Mouse (Mus musculus) liver, embryonic 14.5 days (tissue): Measurements from ENCODE around the gene Ntng2. TPM values are rescaled to one million over a fixed set of nuclear protein-coding genes. Genes with fewer than 3 reads are reported as not detected.

Source experiments
- ATAC-seq: fragments of 200-750 bp; cut with Nextera tagmentation; 2 replicates; pipeline ENCODE4 v1.8.0; 2017; ENCODE audit warnings: moderate number of reproducible peaks, mild to moderate bottlenecking, moderate library complexity; ENCODE audit not compliant: insufficient read depth
- DNase-seq, 3 experiments: peaks; one replicate each; pipeline ENCODE4 v3.0.0-alpha.2; 2012 to 2013; ENCODE audit warnings: low read depth in 3 of 3, low spot score in 3 of 3
- H3K27ac ChIP-seq: fragments of 300-500 bp; sonication (generic); 2 replicates; pipeline ENCODE4 v1.5.1; 2014; ENCODE audit warnings: moderate library complexity, mild to moderate bottlenecking, control low read depth, inconsistent platforms
- H3K27me3 ChIP-seq: fragments of 300-500 bp; sonication (generic); 2 replicates; pipeline ENCODE4 v1.6.1; 2014; ENCODE audit warnings: mild to moderate bottlenecking, low read length, moderate library complexity; ENCODE audit not compliant: control insufficient read depth, insufficient read depth
- H3K36me3 ChIP-seq: fragments of 300-500 bp; sonication (generic); replicated peaks from 2 replicates; pipeline ENCODE4 v1.6.1; 2014; ENCODE audit warnings: low read depth; ENCODE audit not compliant: control insufficient read depth, insufficient read depth
- H3K4me1 ChIP-seq, 2 experiments: fragments of 200-500 bp in 1 of 2; fragments of 300-500 bp in 1 of 2; sonication (generic) in 1 of 2; replicated peaks; 2 replicates each; pipeline ENCODE4 v1.6.1; 2012 to 2014; ENCODE audit warnings: antibody characterized with exemption in 1 of 2, inconsistent platforms in 1 of 2, low read length in 1 of 2; ENCODE audit not compliant: control insufficient read depth in 2 of 2, insufficient read depth in 2 of 2
- H3K4me2 ChIP-seq: fragments of 300-500 bp; sonication (generic); 2 replicates; pipeline ENCODE4 v1.6.1; 2014; ENCODE audit warnings: low read depth, mild to moderate bottlenecking, control low read depth, moderate library complexity
- H3K4me3 ChIP-seq, 2 experiments: fragments of 200-500 bp in 1 of 2; fragments of 300-500 bp in 1 of 2; sonication (generic) in 1 of 2; 2 replicates each; pipeline ENCODE4 v1.5.1; 2012 to 2014; ENCODE audit warnings: low read depth in 2 of 2, low read length in 2 of 2, mild to moderate bottlenecking in 2 of 2, control low read depth in 1 of 2, inconsistent platforms in 1 of 2, moderate library complexity in 1 of 2; ENCODE audit not compliant: insufficient read depth in 1 of 2
- H3K9ac ChIP-seq: fragments of 300-500 bp; sonication (generic); replicated peaks from 2 replicates; pipeline ENCODE4 v1.6.1; 2014; ENCODE audit warnings: mild to moderate bottlenecking, control low read depth, moderate library complexity
- H3K9me3 ChIP-seq: fragments of 300-500 bp; sonication (generic); 2 replicates; pipeline ENCODE4 v1.6.1; 2016; ENCODE audit warnings: low read length, mixed read lengths; ENCODE audit not compliant: control insufficient read depth
- CTCF ChIP-seq: IDR thresholded peaks from 2 replicates; pipeline ENCODE4 v1.5.1; 2016; ENCODE audit warnings: antibody characterized with exemption, low read depth, control low read depth
- EP300 ChIP-seq: IDR thresholded peaks from 2 replicates; pipeline ENCODE4 v1.6.1; 2016; ENCODE audit warnings: antibody characterized with exemption, low read depth
- WGBS: fragments of 180-500 bp; shearing (Covaris S2); extraction: QIAGEN DNeasy Blood & Tissue Kit; methylation state at CpG from one replicate; pipeline ENCODE4 v1.1.7; 2014; ENCODE audit not compliant: insufficient replicate concordance; 5-methylcytosine and 5-hydroxymethylcytosine counted together
- polyA plus RNA-seq, 2 experiments: library from polyadenylated mRNA; depleted of rRNA in 1 of 2; stranded (reverse) in 1 of 2; unstranded in 1 of 2; fragments of >200 nt; fragmentation: Nextera tagmentation in 1 of 2; extraction: Ambion mirVana in 1 of 2; gene quantifications; 2 replicates each; pipeline versions ENCODE4 v1.2.1 to v1.2.3; 2012 to 2014

The Ntng2 gene
- polyA plus RNA-seq, 2 experiments = 0.22 to 0.34 TPM

DNA sequence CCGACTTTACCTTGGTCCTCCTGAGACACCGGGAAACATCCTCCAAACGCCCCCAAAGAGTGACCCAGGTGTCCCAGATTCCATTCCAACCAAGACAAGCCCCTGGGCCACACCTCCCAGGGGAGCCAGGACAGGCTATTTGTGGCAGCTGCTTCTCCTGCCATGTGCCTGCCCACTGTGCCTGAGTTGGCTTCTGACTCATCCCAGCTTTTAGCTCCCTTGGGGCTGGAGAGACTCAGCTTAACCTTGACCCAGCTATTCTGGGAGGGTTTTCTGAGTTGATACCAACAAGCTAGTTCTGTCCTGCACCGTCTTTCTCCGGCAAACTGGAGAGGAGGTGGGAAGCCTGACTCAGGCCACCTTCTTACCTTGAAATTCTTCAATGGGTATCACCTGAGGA lies 54.4 kb downstream of the Ntng2 start:
- Histone ChIP-seq H3K27ac (no peak overlapping the region), H3K9me3 (no peaks in the 10 kb centered on the region), H3K4me2 (no peak overlapping the region), H3K36me3 (no peaks in the 10 kb centered on the region), H3K4me1 (no peaks in the 10 kb centered on the region), H3K9ac (no peak overlapping the region), H3K27me3 (peaks cover 15% of the 10 kb centered on the region), H3K4me3 (no peak overlapping the region)
- TF ChIP-seq EP300 (no peak), CTCF (no peak)
- WGBS = 66% methylated on average over 5 of the region's 5 CpGs
- ATAC-seq = no peak
- no peak for DNase-seq

DNA sequence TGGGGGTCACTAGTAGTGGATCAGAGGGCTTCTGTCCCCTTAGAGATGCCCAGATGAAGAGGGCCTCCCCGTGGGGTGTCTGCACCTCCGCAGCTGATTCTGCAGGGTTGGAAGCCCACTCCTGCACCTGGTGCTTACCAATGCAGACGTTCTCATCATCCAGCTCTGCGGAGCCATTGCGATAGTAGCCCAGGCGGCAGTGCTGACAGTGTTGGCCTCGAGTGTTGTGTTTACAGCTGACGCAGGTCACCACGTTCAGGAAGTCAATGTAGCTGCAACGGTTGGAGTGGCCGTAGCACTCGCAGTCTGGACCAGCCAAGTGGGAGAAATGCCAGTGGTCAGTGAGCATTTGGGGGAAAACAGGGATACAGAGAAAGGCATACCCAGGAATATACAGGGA lies 56.0 kb downstream of the Ntng2 start:
- Histone ChIP-seq H3K27me3 (peaks cover 15% of the 10 kb centered on the region), H3K9me3 (no peaks in the 10 kb centered on the region), H3K36me3 (no peaks in the 10 kb centered on the region), H3K4me2 (no peak overlapping the region), H3K4me1 (no peaks in the 10 kb centered on the region), H3K9ac (no peak overlapping the region), H3K27ac (no peak overlapping the region), H3K4me3 (no peak overlapping the region)
- TF ChIP-seq CTCF (no peak), EP300 (no peak)
- no peak for ATAC-seq
- 51% methylated on average over 12 of the region's 12 CpGs for WGBS
- no peak for DNase-seq

DNA sequence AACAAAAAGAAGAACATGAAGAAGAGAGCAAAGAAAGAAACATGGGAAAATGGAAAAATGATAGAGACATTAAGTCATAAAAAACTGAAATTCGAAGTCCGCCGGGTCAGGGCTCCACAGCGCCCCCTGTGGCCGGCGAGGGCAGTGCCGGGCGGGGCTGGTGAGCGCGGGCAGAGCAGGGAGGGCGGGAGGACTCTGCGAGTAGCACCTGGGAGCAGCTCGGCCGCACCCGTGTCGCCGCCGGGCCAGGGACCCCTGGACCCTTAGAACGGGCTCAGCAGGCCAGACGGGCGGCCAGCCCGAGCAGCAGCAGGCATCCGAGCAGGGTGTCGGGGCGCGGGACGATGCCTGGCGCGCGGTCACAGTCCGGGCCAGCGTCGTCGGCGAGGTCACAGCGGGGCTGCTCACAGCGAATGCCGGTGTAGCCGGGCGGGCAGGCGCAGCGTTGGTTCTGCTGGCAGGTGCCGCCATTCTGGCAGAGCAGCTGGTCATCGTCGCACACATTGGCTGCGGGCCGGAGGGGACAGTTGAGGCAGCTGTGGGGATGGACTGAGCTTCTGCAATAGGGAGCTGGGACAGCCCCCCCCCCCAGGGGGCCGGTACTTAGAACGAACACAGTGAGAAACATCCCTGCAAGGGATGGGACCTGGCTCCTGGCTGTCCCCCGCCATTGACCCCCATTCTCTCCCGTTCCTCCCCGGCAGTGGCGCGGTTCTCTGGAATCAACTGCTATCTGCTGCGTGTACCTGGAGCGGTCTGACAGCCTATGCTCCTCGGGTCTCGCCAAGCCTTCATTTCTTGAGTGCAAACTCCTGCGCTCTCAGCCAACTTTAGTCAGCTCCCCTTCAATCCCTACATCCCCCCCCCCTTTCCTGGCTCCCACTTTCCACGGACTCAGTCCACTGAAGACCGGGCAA lies 58.0 kb downstream of the Ntng2 start:
- peak in 1 of 3 experiments; percentile 24 for DNase-seq
- Histone ChIP-seq H3K4me1 (no peaks in the 10 kb centered on the region), H3K9me3 (no peaks in the 10 kb centered on the region), H3K36me3 (no peaks in the 10 kb centered on the region), H3K9ac (no peak overlapping the region; the same call in 1 of the 2 replicates), H3K27me3 (peaks cover 15% of the 10 kb centered on the region), H3K27ac (no peak overlapping the region), H3K4me3 (peak overlapping the region; percentile 25 to 36), H3K4me2 (peak overlapping the region; percentile 70)
- 4% methylated on average over 59 of the region's 61 CpGs for WGBS
- ATAC-seq = no peak; the same call in 1 of the 2 replicates
- TF ChIP-seq EP300 (no peak), CTCF (peak; percentile 85)

GRCm38 (mm10) chr2:29193819-29194546 lies 58.8 kb downstream of the Ntng2 start:
- TF ChIP-seq EP300 (no peak), CTCF (no peak)
- no peaks in the 10 kb centered on the region for H3K4me1 ChIP-seq
- H3K4me2 ChIP-seq = peak overlapping the region; percentile 70
- no peaks in the 10 kb centered on the region for H3K36me3 ChIP-seq
- H3K9me3 ChIP-seq = no peaks in the 10 kb centered on the region
- DNase-seq (no peak), ATAC-seq (no peak)
- peak overlapping the region in 1 of 2 experiments; percentile 36; a peak in 2 of 4 replicates for H3K4me3 ChIP-seq
- no peak overlapping the region for H3K27ac ChIP-seq
- no peak overlapping the region; the same call in 1 of the 2 replicates for H3K9ac ChIP-seq
- 21% methylated on average over 16 of the region's 16 CpGs for WGBS
- H3K27me3 ChIP-seq = peaks cover 15% of the 10 kb centered on the region

DNA sequence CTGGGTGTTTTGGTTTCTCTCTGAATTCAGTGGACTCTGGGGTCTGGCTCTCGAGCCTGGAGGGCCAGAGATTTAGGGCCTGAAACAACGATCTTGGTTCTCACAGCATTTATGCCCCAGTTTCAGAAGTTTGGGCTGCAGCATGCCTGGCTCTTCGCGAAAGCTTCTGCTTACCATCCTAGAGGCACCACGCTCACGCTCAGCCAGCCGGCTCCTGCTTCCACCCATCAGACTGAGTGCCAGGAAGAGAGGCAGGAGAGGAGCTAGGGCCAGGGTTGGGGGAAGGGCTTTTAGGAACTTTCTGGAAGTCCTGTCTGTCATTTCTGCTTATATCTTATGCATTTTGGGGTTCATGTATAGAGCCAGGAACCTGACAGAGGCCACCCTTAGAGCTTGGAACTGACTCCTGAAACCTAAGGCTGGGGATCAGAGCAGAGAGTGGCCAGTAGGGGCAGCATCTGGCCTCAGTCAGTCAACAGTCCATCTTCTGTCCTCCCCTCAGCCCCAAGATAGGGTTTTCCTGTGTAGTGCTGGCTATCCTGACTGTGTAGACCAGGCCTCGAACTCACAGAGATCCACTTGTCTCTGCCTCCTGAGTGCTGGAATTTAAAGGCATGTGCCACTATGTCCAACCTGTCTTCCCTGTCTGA lies 60.1 kb downstream of the Ntng2 start:
- no peak overlapping the region for H3K27ac ChIP-seq
- no peak overlapping the region for H3K9ac ChIP-seq
- no peaks in the 10 kb centered on the region for H3K4me1 ChIP-seq
- 67% methylated on average over 8 of the region's 8 CpGs for WGBS
- no peak overlapping the region for H3K4me3 ChIP-seq
- no peak overlapping the region for H3K4me2 ChIP-seq
- H3K36me3 ChIP-seq = no peaks in the 10 kb centered on the region
- no peak for ATAC-seq
- H3K27me3 ChIP-seq = peaks cover 15% of the 10 kb centered on the region
- TF ChIP-seq EP300 (no peak), CTCF (peak; percentile 44)
- H3K9me3 ChIP-seq = no peaks in the 10 kb centered on the region
- DNase-seq = no peak
